Mouse (Mus musculus) myocyte (in vitro differentiated cells): Measurements from ENCODE around the gene Cgnl1.

Experiments
- MAX ChIP-seq: IDR thresholded peaks from one replicate; pipeline ENCODE4 v1.6.1; 2011; ENCODE audit warnings: low read depth, mild to moderate bottlenecking, control low read depth
- MYOG ChIP-seq, 3 experiments: IDR thresholded peaks; one replicate each; pipeline ENCODE4 v1.6.1; 2011; ENCODE audit warnings: control low read depth in 2 of 3, low read depth in 2 of 3, mild to moderate bottlenecking in 2 of 3; ENCODE audit not compliant: insufficient read length in 2 of 3, control insufficient read depth in 1 of 3, insufficient read depth in 1 of 3
- POLR2AphosphoS2 ChIP-seq: IDR thresholded peaks from one replicate; pipeline ENCODE4 v1.6.1; 2011; ENCODE audit warnings: low read depth, control low read depth; ENCODE audit not compliant: insufficient read length
- TCF3 ChIP-seq: IDR thresholded peaks from one replicate; pipeline ENCODE4 v1.6.1; 2011; ENCODE audit warnings: low read depth, control low read depth; ENCODE audit not compliant: insufficient read length
- USF1 ChIP-seq: IDR thresholded peaks from one replicate; pipeline ENCODE4 v1.6.1; 2011; ENCODE audit warnings: low read depth, mild to moderate bottlenecking, control low read depth, moderate library complexity

- TF ChIP-seq MYOG (IDR thresholded peaks at IDR 0.05; ENCODE audit: control insufficient read depth in 1 of 3, insufficient read depth in 1 of 3, insufficient read length in 2 of 3, low read depth in 2 of 3) (no peak), POLR2AphosphoS2 (no peak), TCF3 (no peak), MAX (no peak), USF1 (no peak)
Observed at GRCm38 (mm10) chr9:71759893-71760292, 11.5 kb downstream of the Cgnl1 start.
